Mouse (Mus musculus) embryonic facial prominence, embryonic 10.5 days (tissue): Measurements from ENCODE around the gene Arih2. TPM values are rescaled to one million over a fixed set of nuclear protein-coding genes. Genes with fewer than 3 reads are reported as not detected.
"Not testable (repeated sequence)": the region's sequence is repeated elsewhere in the genome, so short reads cannot be mapped to it uniquely, and the experiment has no call there.

Experiments used
- DNase-seq: peaks from one replicate; pipeline ENCODE4 v3.0.0-alpha.2; 2017; ENCODE audit warnings: low spot score
- H3K27ac ChIP-seq: fragments of 300-500 bp; sonication (generic); replicated peaks from 2 replicates; pipeline ENCODE4 v1.5.1; 2016; ENCODE audit warnings: mild to moderate bottlenecking
- H3K27me3 ChIP-seq: fragments of 300-500 bp; sonication (generic); replicated peaks from 2 replicates; pipeline ENCODE4 v1.6.1; 2016; ENCODE audit warnings: low read depth, mild to moderate bottlenecking; ENCODE audit not compliant: poor library complexity, severe bottlenecking
- H3K36me3 ChIP-seq: fragments of 300-500 bp; sonication (generic); replicated peaks from 2 replicates; pipeline ENCODE4 v1.6.1; 2016; ENCODE audit warnings: mild to moderate bottlenecking, moderate library complexity
- H3K4me1 ChIP-seq: fragments of 300-500 bp; sonication (generic); 2 replicates; pipeline ENCODE4 v1.6.1; 2016
- H3K4me3 ChIP-seq: fragments of 300-500 bp; sonication (generic); 2 replicates; pipeline ENCODE4 v1.5.1; 2016; ENCODE audit warnings: mild to moderate bottlenecking, moderate library complexity
- H3K9me3 ChIP-seq: fragments of 300-500 bp; sonication (generic); 2 replicates; pipeline ENCODE4 v1.6.1; 2016; ENCODE audit warnings: mild to moderate bottlenecking
- WGBS: fragments of 180-500 bp; shearing (Covaris S2); methylation state at CpG from one replicate; pipeline ENCODE4 v1.1.7; 2016; 5-methylcytosine and 5-hydroxymethylcytosine counted together
- polyA plus RNA-seq: library from polyadenylated mRNA; unstranded; fragments of >200 nt; fragmentation: Nextera tagmentation; extraction: Ambion mirVana; gene quantifications from 2 replicates; pipeline ENCODE4 v1.2.1, GENCODE M21; 2016

Gene Arih2
- polyA plus RNA-seq, 1 experiment from 2014 or later = 57.9 TPM

- Histone ChIP-seq H3K27me3 (no peaks in the 10 kb centered on the region), H3K36me3 (peaks cover 49% of the 10 kb centered on the region), H3K9me3 (no peaks in the 10 kb centered on the region), H3K4me3 (no peak overlapping the region), H3K27ac (no peak overlapping the region), H3K4me1 (no peaks in the 10 kb centered on the region)
- no peak for DNase-seq
- WGBS = 84% methylated on average over 2 of the region's 2 CpGs
Measured at GRCm38 (mm10) chr9:108633846-108634245, 15.3 kb downstream of the Arih2 start.

GRCm38 (mm10) chr9:108632375-108632774 is 16.8 kb downstream of the Arih2 start:
- H3K36me3 ChIP-seq = peaks cover 53% of the 10 kb centered on the region
- no peak for DNase-seq
- H3K27me3 ChIP-seq = no peaks in the 10 kb centered on the region
- 87% methylated on average over 5 of the region's 5 CpGs for WGBS
- no peak overlapping the region for H3K27ac ChIP-seq
- H3K4me1 ChIP-seq = no peaks in the 10 kb centered on the region
- H3K9me3 ChIP-seq = no peaks in the 10 kb centered on the region
- H3K4me3 ChIP-seq = no peak overlapping the region

GRCm38 (mm10) chr9:108631631-108632256 is 17.4 kb downstream of the Arih2 start:
- Histone ChIP-seq H3K4me1 (no peaks in the 10 kb centered on the region), H3K27ac (no peak overlapping the region), H3K9me3 (no peaks in the 10 kb centered on the region), H3K36me3 (peaks cover 55% of the 10 kb centered on the region), H3K4me3 (no peak overlapping the region), H3K27me3 (no peaks in the 10 kb centered on the region)
- 88% methylated on average over 5 of the region's 5 CpGs for WGBS
- DNase-seq = no peak

- H3K27me3 ChIP-seq = no peaks in the 10 kb centered on the region
- no peaks in the 10 kb centered on the region for H3K9me3 ChIP-seq
- no peak for DNase-seq
- peaks cover 56% of the 10 kb centered on the region for H3K36me3 ChIP-seq
- 88% methylated on average over 1 of the region's 1 CpGs for WGBS
- no peak overlapping the region for H3K27ac ChIP-seq
- H3K4me1 ChIP-seq = no peaks in the 10 kb centered on the region
- H3K4me3 ChIP-seq = no peak overlapping the region
Measured at GRCm38 (mm10) chr9:108630683-108631082, 18.5 kb downstream of the Arih2 start.

GRCm38 (mm10) chr9:108628141-108628540 is 21.0 kb downstream of the Arih2 start:
- no peak overlapping the region for H3K27ac ChIP-seq
- H3K36me3 ChIP-seq = peaks cover 56% of the 10 kb centered on the region
- no peak overlapping the region for H3K4me3 ChIP-seq
- 87% methylated on average over 4 of the region's 4 CpGs for WGBS
- H3K27me3 ChIP-seq = no peaks in the 10 kb centered on the region
- no peaks in the 10 kb centered on the region for H3K9me3 ChIP-seq
- no peak for DNase-seq
- H3K4me1 ChIP-seq = no peaks in the 10 kb centered on the region

- Histone ChIP-seq H3K36me3 (peaks cover 50% of the 10 kb centered on the region), H3K27me3 (no peaks in the 10 kb centered on the region), H3K9me3 (no peaks in the 10 kb centered on the region), H3K4me1 (no peaks in the 10 kb centered on the region), H3K4me3 (no peak overlapping the region), H3K27ac (no peak overlapping the region)
- WGBS = 87% methylated on average over 2 of the region's 2 CpGs
- DNase-seq = no peak
Measured at GRCm38 (mm10) chr9:108626498-108626897, 22.7 kb downstream of the Arih2 start.

GRCm38 (mm10) chr9:108617301-108617700 is 31.9 kb downstream of the Arih2 start:
- no peaks in the 10 kb centered on the region for H3K27me3 ChIP-seq
- H3K4me1 ChIP-seq = no peaks in the 10 kb centered on the region
- DNase-seq = no peak
- WGBS = 92% methylated on average over 1 of the region's 1 CpGs
- H3K9me3 ChIP-seq = no peaks in the 10 kb centered on the region
- H3K4me3 ChIP-seq = no peak overlapping the region
- no peak overlapping the region for H3K27ac ChIP-seq
- H3K36me3 ChIP-seq = peaks cover 92% of the 10 kb centered on the region

- no peak overlapping the region for H3K27ac ChIP-seq
- no peaks in the 10 kb centered on the region for H3K9me3 ChIP-seq
- WGBS = 95% methylated on average over 10 of the region's 10 CpGs
- no peaks in the 10 kb centered on the region for H3K4me1 ChIP-seq
- DNase-seq = no peak
- H3K4me3 ChIP-seq = no peak overlapping the region
- no peaks in the 10 kb centered on the region for H3K27me3 ChIP-seq
- peaks cover 100% of the 10 kb centered on the region for H3K36me3 ChIP-seq
Measured at GRCm38 (mm10) chr9:108611488-108611887, 37.7 kb downstream of the Arih2 start.

- DNase-seq = no peak
- H3K4me3 ChIP-seq = no peak overlapping the region
- peaks cover 100% of the 10 kb centered on the region for H3K36me3 ChIP-seq
- H3K9me3 ChIP-seq = no peaks in the 10 kb centered on the region
- peaks cover 6% of the 10 kb centered on the region for H3K4me1 ChIP-seq
- no peaks in the 10 kb centered on the region for H3K27me3 ChIP-seq
- 89% methylated on average over 4 of the region's 4 CpGs for WGBS
- no peak overlapping the region for H3K27ac ChIP-seq
Measured at GRCm38 (mm10) chr9:108608889-108609288, 40.3 kb downstream of the Arih2 start.

GRCm38 (mm10) chr9:108607929-108608328 is 41.3 kb downstream of the Arih2 start:
- DNase-seq, H3K9me3 ChIP-seq, H3K27me3 ChIP-seq, H3K27ac ChIP-seq, H3K4me3 ChIP-seq, H3K4me1 ChIP-seq: not testable (repeated sequence)
- peaks cover 100% of the 10 kb centered on the region for H3K36me3 ChIP-seq
- 92% methylated on average over 5 of the region's 5 CpGs for WGBS

- Histone ChIP-seq H3K36me3 (peaks cover 55% of the 10 kb centered on the region), H3K4me1 (peaks cover 16% of the 10 kb centered on the region), H3K4me3 (no peak overlapping the region), H3K27ac (no peak overlapping the region), H3K27me3 (peaks cover 2% of the 10 kb centered on the region; the same call in 1 of the 2 replicates), H3K9me3 (no peaks in the 10 kb centered on the region)
- 82% methylated on average over 4 of the region's 4 CpGs for WGBS
- no peak for DNase-seq
Measured at GRCm38 (mm10) chr9:108601986-108602385, 47.2 kb downstream of the Arih2 start.

- 58% methylated on average over 2 of the region's 2 CpGs for WGBS
- H3K36me3 ChIP-seq = peaks cover 35% of the 10 kb centered on the region
- H3K4me1 ChIP-seq = peaks cover 26% of the 10 kb centered on the region
- no peak for DNase-seq
- no peak overlapping the region for H3K27ac ChIP-seq
- no peak overlapping the region for H3K4me3 ChIP-seq
- H3K27me3 ChIP-seq = peaks cover 3% of the 10 kb centered on the region; the same call in 1 of the 2 replicates
- H3K9me3 ChIP-seq = no peaks in the 10 kb centered on the region
Measured at GRCm38 (mm10) chr9:108600011-108600410, 49.2 kb downstream of the Arih2 start.

GRCm38 (mm10) chr9:108599021-108599566 is 50.1 kb downstream of the Arih2 start:
- no peaks in the 10 kb centered on the region for H3K9me3 ChIP-seq
- WGBS = 75% methylated on average over 4 of the region's 4 CpGs
- H3K4me3 ChIP-seq = no peak overlapping the region
- DNase-seq = no peak
- peaks cover 3% of the 10 kb centered on the region; the same call in 1 of the 2 replicates for H3K27me3 ChIP-seq
- H3K36me3 ChIP-seq = peaks cover 26% of the 10 kb centered on the region
- H3K4me1 ChIP-seq = peaks cover 21% of the 10 kb centered on the region
- no peak overlapping the region for H3K27ac ChIP-seq
